Mouse (Mus musculus): ENCODE results near the gene Fam160b1. TPM values are rescaled to one million over a fixed set of nuclear protein-coding genes. Genes with fewer than 3 reads are reported as not detected.

The Fam160b1 gene
- polyA plus RNA-seq, 1 experiment from 2014 or later = 15.0 TPM

- no peak overlapping the region for H3K4me2 ChIP-seq
- no peak overlapping the region for H3K9ac ChIP-seq
- no peak overlapping the region for H3K27ac ChIP-seq
- H3K4me3 ChIP-seq = no peak overlapping the region
- H3K4me1 ChIP-seq = peaks cover 4% of the 10 kb centered on the region; the same call in 1 of the 2 replicates
- H3K36me3 ChIP-seq = no peaks in the 10 kb centered on the region
- WGBS = 56% methylated on average over 6 of the region's 6 CpGs
- no peak for ATAC-seq (ENCODE audit: borderline replicate concordance, extremely low read depth, low FRiP score, low TSS enrichment)
- H3K27me3 ChIP-seq = no peaks in the 10 kb centered on the region
- H3K9me3 ChIP-seq = no peaks in the 10 kb centered on the region
These were observed 71.0 kb downstream of the Fam160b1 start for GRCm38 (mm10) chr19:57431476-57431875.

- Histone ChIP-seq H3K27ac (no peak overlapping the region), H3K9me3 (no peaks in the 10 kb centered on the region), H3K36me3 (no peaks in the 10 kb centered on the region), H3K4me3 (no peak overlapping the region), H3K4me2 (no peak overlapping the region), H3K9ac (no peak overlapping the region), H3K4me1 (peaks cover 7% of the 10 kb centered on the region; the same call in 1 of the 2 replicates), H3K27me3 (no peaks in the 10 kb centered on the region)
- WGBS = 71% methylated on average over 6 of the region's 6 CpGs
- no peak for ATAC-seq (ENCODE audit: borderline replicate concordance, extremely low read depth, low FRiP score, low TSS enrichment)
These were observed 73.5 kb downstream of the Fam160b1 start for GRCm38 (mm10) chr19:57434024-57434423.

- WGBS = 40% methylated on average over 10 of the region's 10 CpGs
- peak; percentile 84 for ATAC-seq (ENCODE audit: borderline replicate concordance, extremely low read depth, low FRiP score, low TSS enrichment)
- H3K4me3 ChIP-seq = no peak overlapping the region
These were observed 76.1 kb downstream of the Fam160b1 start for GRCm38 (mm10) chr19:57436586-57437021.

GRCm38 (mm10) chr19:57437042-57437441 is 76.6 kb downstream of the Fam160b1 start:
- peaks cover 20% of the 10 kb centered on the region for H3K4me1 ChIP-seq
- H3K4me3 ChIP-seq = no peak overlapping the region
- WGBS = 41% methylated on average over 7 of the region's 7 CpGs
- H3K27ac ChIP-seq = no peak overlapping the region
- no peaks in the 10 kb centered on the region for H3K27me3 ChIP-seq
- H3K9me3 ChIP-seq = no peaks in the 10 kb centered on the region
- H3K9ac ChIP-seq = no peak overlapping the region
- no peak overlapping the region for H3K4me2 ChIP-seq
- peak; percentile 64; the same call in 1 of the 2 replicates for ATAC-seq (ENCODE audit: borderline replicate concordance, extremely low read depth, low FRiP score, low TSS enrichment)
- no peaks in the 10 kb centered on the region for H3K36me3 ChIP-seq

More at GRCm38 (mm10) chr19:57436586-57437021, 76.1 kb downstream of the Fam160b1 start:
- Histone ChIP-seq H3K9ac (no peak overlapping the region), H3K36me3 (no peaks in the 10 kb centered on the region), H3K9me3 (no peaks in the 10 kb centered on the region), H3K27ac (peak overlapping the region; percentile 63), H3K27me3 (no peaks in the 10 kb centered on the region), H3K4me2 (no peak overlapping the region), H3K4me1 (peaks cover 17% of the 10 kb centered on the region)

Other genes with a start within 250 kb of the Fam160b1 start
- gene Ablim1, start 45.8 kb upstream of the Fam160b1 start, polyA plus RNA-seq (2015; fragmentation: Nextera tagmentation; extraction: Ambion mirVana) = 39.3 and 48.2 TPM in 2 replicates
- gene Trub1, start 92.2 kb downstream of the Fam160b1 start, polyA plus RNA-seq (2015; fragmentation: Nextera tagmentation; extraction: Ambion mirVana) = 23.7 and 24.3 TPM in 2 replicates

Data from lung, embryonic 15.5 days (tissue).